Mouse (Mus musculus) liver, embryonic 16.5 days (tissue): ENCODE results near the gene Rsbn1l. TPM values are rescaled to one million over a fixed set of nuclear protein-coding genes. Genes with fewer than 3 reads are reported as not detected.

Experiments used
- ATAC-seq: fragments of 200-750 bp; cut with Nextera tagmentation; 2 replicates; pipeline ENCODE4 v1.8.0; 2017; ENCODE audit warnings: low read depth, mild to moderate bottlenecking, moderate number of reproducible peaks, moderate library complexity
- H3K27ac ChIP-seq: fragments of 300-500 bp; sonication (generic); 2 replicates; pipeline ENCODE4 v1.5.1; 2014; ENCODE audit warnings: mild to moderate bottlenecking, low read length
- H3K27me3 ChIP-seq: fragments of 300-500 bp; sonication (generic); 2 replicates; pipeline ENCODE4 v1.6.1; 2014; ENCODE audit warnings: low read depth, low read length, mixed read lengths; ENCODE audit not compliant: control insufficient read depth, insufficient read depth
- H3K36me3 ChIP-seq: fragments of 300-500 bp; sonication (generic); 2 replicates; pipeline ENCODE4 v1.6.1; 2014; ENCODE audit warnings: mild to moderate bottlenecking; ENCODE audit not compliant: control insufficient read depth, insufficient read depth
- H3K4me1 ChIP-seq: fragments of 300-500 bp; sonication (generic); 2 replicates; pipeline ENCODE4 v1.6.1; 2014; ENCODE audit warnings: low read depth, low read length, mixed read lengths; ENCODE audit not compliant: control insufficient read depth
- H3K4me2 ChIP-seq: fragments of 300-500 bp; sonication (generic); 2 replicates; pipeline ENCODE4 v1.6.1; 2014; ENCODE audit warnings: low read depth, low read length, mixed read lengths
- H3K4me3 ChIP-seq: fragments of 300-500 bp; sonication (generic); 2 replicates; pipeline ENCODE4 v1.5.1; 2014; ENCODE audit warnings: low read depth, mild to moderate bottlenecking, low read length
- H3K9ac ChIP-seq: fragments of 300-500 bp; sonication (generic); 2 replicates; pipeline ENCODE4 v1.6.1; 2014; ENCODE audit warnings: low read depth, low read length
- H3K9me3 ChIP-seq: fragments of 300-500 bp; sonication (generic); replicated peaks from 2 replicates; pipeline ENCODE4 v1.6.1; 2016; ENCODE audit warnings: low read length; ENCODE audit not compliant: control insufficient read depth
- WGBS: fragments of 180-500 bp; shearing (Covaris S2); extraction: QIAGEN DNeasy Blood & Tissue Kit; methylation state at CpG from one replicate; pipeline ENCODE4 v1.1.7; 2014; ENCODE audit not compliant: insufficient replicate concordance; 5-methylcytosine and 5-hydroxymethylcytosine counted together
- polyA plus RNA-seq: library from polyadenylated mRNA; unstranded; fragments of >200 nt; fragmentation: Nextera tagmentation; extraction: Ambion mirVana; gene quantifications from 2 replicates; pipeline ENCODE4 v1.2.1, GENCODE M21; 2015

The Rsbn1l gene
- polyA plus RNA-seq, 1 experiment from 2014 or later = 3.7 TPM

GRCm38 (mm10) chr5:20942523-20942922, 13.7 kb downstream of the Rsbn1l start:
- H3K4me3 ChIP-seq = no peak overlapping the region
- 24% methylated on average over 3 of the region's 3 CpGs for WGBS
- peak overlapping the region; percentile 65 for H3K27ac ChIP-seq
- peak overlapping the region; percentile 44 for H3K9ac ChIP-seq
- H3K4me1 ChIP-seq = peaks cover 71% of the 10 kb centered on the region
- H3K27me3 ChIP-seq = no peaks in the 10 kb centered on the region
- no peaks in the 10 kb centered on the region for H3K36me3 ChIP-seq
- peak; percentile 30; the same call in 1 of the 2 replicates for ATAC-seq
- peak overlapping the region; percentile 21; the same call in 1 of the 2 replicates for H3K4me2 ChIP-seq
- no peaks in the 10 kb centered on the region for H3K9me3 ChIP-seq

GRCm38 (mm10) chr5:20941205-20941604, 15.0 kb downstream of the Rsbn1l start:
- H3K4me2 ChIP-seq = 0 out of 2 replicates have a peak overlapping the region, but pooled peaks have one; percentile 15
- H3K27ac ChIP-seq = peak overlapping the region; percentile 64
- peak; percentile 82 for ATAC-seq
- 4% methylated on average over 5 of the region's 5 CpGs for WGBS
- H3K4me3 ChIP-seq = no peak overlapping the region
- peak overlapping the region; percentile 1; the same call in 1 of the 2 replicates for H3K9ac ChIP-seq
- no peaks in the 10 kb centered on the region for H3K27me3 ChIP-seq
- peaks cover 67% of the 10 kb centered on the region for H3K4me1 ChIP-seq
- no peaks in the 10 kb centered on the region for H3K9me3 ChIP-seq
- no peaks in the 10 kb centered on the region for H3K36me3 ChIP-seq

GRCm38 (mm10) chr5:20940696-20941095, 15.5 kb downstream of the Rsbn1l start:
- H3K9me3 ChIP-seq = no peaks in the 10 kb centered on the region
- no peaks in the 10 kb centered on the region for H3K27me3 ChIP-seq
- H3K4me2 ChIP-seq = no peak overlapping the region
- H3K4me3 ChIP-seq = no peak overlapping the region
- peak overlapping the region; percentile 39 for H3K27ac ChIP-seq
- no peak overlapping the region for H3K9ac ChIP-seq
- WGBS = 32% methylated on average over 4 of the region's 4 CpGs
- no peak for ATAC-seq
- H3K4me1 ChIP-seq = peaks cover 70% of the 10 kb centered on the region
- H3K36me3 ChIP-seq = no peaks in the 10 kb centered on the region

GRCm38 (mm10) chr5:20940040-20940571, 16.1 kb downstream of the Rsbn1l start:
- no peaks in the 10 kb centered on the region for H3K27me3 ChIP-seq
- peaks cover 69% of the 10 kb centered on the region for H3K4me1 ChIP-seq
- no peak for ATAC-seq
- WGBS = 57% methylated on average over 6 of the region's 6 CpGs
- no peaks in the 10 kb centered on the region for H3K36me3 ChIP-seq
- no peak overlapping the region for H3K9ac ChIP-seq
- H3K27ac ChIP-seq = no peak overlapping the region
- no peaks in the 10 kb centered on the region for H3K9me3 ChIP-seq
- H3K4me3 ChIP-seq = no peak overlapping the region
- no peak overlapping the region for H3K4me2 ChIP-seq

- no peak for ATAC-seq
- H3K4me3 ChIP-seq = no peak overlapping the region
- 25% methylated on average over 5 of the region's 5 CpGs for WGBS
- H3K9me3 ChIP-seq = no peaks in the 10 kb centered on the region
- no peaks in the 10 kb centered on the region for H3K27me3 ChIP-seq
- no peak overlapping the region for H3K4me2 ChIP-seq
- no peak overlapping the region for H3K27ac ChIP-seq
- no peak overlapping the region for H3K9ac ChIP-seq
- H3K36me3 ChIP-seq = no peaks in the 10 kb centered on the region
- peaks cover 63% of the 10 kb centered on the region for H3K4me1 ChIP-seq
These were observed 17.7 kb downstream of the Rsbn1l start for GRCm38 (mm10) chr5:20938523-20938922.

- Histone ChIP-seq H3K36me3 (no peaks in the 10 kb centered on the region), H3K4me2 (no peak overlapping the region), H3K9ac (no peak overlapping the region), H3K4me3 (no peak overlapping the region), H3K27ac (no peak overlapping the region), H3K9me3 (no peaks in the 10 kb centered on the region), H3K27me3 (no peaks in the 10 kb centered on the region), H3K4me1 (peaks cover 58% of the 10 kb centered on the region)
- WGBS = 54% methylated on average over 5 of the region's 5 CpGs
- no peak for ATAC-seq
These were observed 20.3 kb downstream of the Rsbn1l start for GRCm38 (mm10) chr5:20935934-20936333.

GRCm38 (mm10) chr5:20932585-20932984, 23.6 kb downstream of the Rsbn1l start:
- WGBS = 39% methylated on average over 3 of the region's 3 CpGs
- H3K27me3 ChIP-seq = no peaks in the 10 kb centered on the region
- ATAC-seq = no peak; the same call in 1 of the 2 replicates
- no peak overlapping the region for H3K27ac ChIP-seq
- H3K4me3 ChIP-seq = no peak overlapping the region
- no peak overlapping the region for H3K9ac ChIP-seq
- no peaks in the 10 kb centered on the region for H3K9me3 ChIP-seq
- no peak overlapping the region for H3K4me2 ChIP-seq
- peaks cover 44% of the 10 kb centered on the region for H3K4me1 ChIP-seq
- no peaks in the 10 kb centered on the region for H3K36me3 ChIP-seq

- WGBS = 20% methylated on average over 3 of the region's 3 CpGs
- peak overlapping the region; percentile 22 for H3K4me2 ChIP-seq
- no peaks in the 10 kb centered on the region for H3K27me3 ChIP-seq
- H3K4me1 ChIP-seq = peaks cover 39% of the 10 kb centered on the region
- H3K36me3 ChIP-seq = no peaks in the 10 kb centered on the region
- peak overlapping the region; percentile 29; the same call in 1 of the 2 replicates for H3K27ac ChIP-seq
- H3K4me3 ChIP-seq = no peak overlapping the region
- no peaks in the 10 kb centered on the region for H3K9me3 ChIP-seq
- H3K9ac ChIP-seq = no peak overlapping the region
- peak; percentile 77 for ATAC-seq
These were observed 24.9 kb downstream of the Rsbn1l start for GRCm38 (mm10) chr5:20931300-20931699.

- H3K4me2 ChIP-seq = no peak overlapping the region
- ATAC-seq = peak; percentile 33; the same call in 1 of the 2 replicates
These were observed 25.8 kb downstream of the Rsbn1l start for GRCm38 (mm10) chr5:20930430-20930829.

More at GRCm38 (mm10) chr5:20930430-20930829, 25.8 kb downstream of the Rsbn1l start:
- Histone ChIP-seq H3K27ac (no peak overlapping the region), H3K4me1 (peaks cover 31% of the 10 kb centered on the region), H3K9me3 (no peaks in the 10 kb centered on the region), H3K9ac (no peak overlapping the region), H3K36me3 (no peaks in the 10 kb centered on the region), H3K4me3 (no peak overlapping the region), H3K27me3 (no peaks in the 10 kb centered on the region)
